Mouse (Mus musculus): ENCODE measurements around the gene Fdx1.

The Fdx1 gene

DNA sequence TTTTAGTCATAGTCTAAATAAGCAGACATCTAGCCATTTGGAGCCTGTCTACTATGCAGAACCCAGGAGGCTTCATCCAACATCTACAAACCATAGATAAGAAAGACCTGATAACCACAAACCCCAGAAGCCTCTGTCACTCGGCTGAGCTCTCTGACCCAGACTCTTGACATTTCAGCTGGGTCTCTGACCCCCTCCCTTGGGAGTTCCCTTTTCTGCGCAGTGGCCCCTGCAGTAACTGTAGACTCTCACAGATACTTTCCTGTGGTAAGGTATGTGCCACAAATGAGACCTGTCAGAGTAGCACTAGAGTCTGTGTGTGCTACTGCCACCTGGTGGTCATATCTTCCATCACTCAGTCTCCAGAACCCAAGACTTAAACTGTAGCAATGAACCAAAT is 54.5 kb downstream of the Fdx1 start:
- DNase-seq (ENCODE audit: inconsistent age in 2 of 2, low spot score in 1 of 2) = peak; percentile 68 to 92

DNA sequence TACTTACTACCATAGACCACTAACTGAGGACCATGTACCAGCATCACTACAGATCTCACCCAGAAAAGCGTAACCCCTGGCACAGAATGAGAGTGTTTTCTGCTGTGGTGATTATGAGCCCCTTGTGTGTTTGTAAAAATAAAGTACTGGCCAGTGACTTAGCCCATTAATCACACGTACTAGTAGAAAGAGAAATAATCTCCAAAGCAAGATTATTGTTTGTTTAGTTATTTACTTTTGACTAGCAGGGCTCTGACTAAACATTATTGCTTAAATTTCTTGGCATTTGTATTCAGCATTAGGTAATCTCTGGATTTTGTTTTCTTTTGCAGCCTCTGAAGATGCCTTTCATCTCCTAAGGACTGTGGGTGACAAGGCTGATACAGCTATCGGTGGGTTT is 55.1 kb downstream of the Fdx1 start:
- DNase-seq (ENCODE audit: inconsistent age in 2 of 2, low spot score in 1 of 2) = no peak

DNA sequence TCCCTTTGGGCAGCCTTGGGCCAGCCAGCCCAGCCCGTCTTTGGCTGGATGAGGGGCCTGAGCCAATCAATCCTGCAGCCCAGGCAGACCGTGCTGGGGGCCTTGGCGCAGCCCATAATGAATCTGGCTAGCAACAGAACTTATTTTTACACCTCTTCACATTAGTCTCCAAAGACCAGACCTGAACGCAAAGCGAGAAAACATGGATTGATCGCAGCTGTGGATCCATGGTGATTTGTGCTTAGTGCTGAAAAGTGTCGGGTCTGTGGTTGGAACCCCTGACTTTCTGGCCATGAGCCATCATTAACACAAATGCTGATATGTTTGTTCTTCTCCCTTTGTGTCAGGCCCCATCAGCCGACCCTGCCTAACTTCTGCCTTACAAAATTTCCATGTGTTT is 56.4 kb downstream of the Fdx1 start:
- DNase-seq (ENCODE audit: inconsistent age in 2 of 2, low spot score in 1 of 2) = no peak
